Mouse (Mus musculus): ENCODE results near the gene B3galt6. TPM values are rescaled to one million over a fixed set of nuclear protein-coding genes. Genes with fewer than 3 reads are reported as not detected.

The B3galt6 gene
- polyA plus RNA-seq, 1 experiment from 2014 or later, result 12.1 TPM

- H3K36me3 ChIP-seq (ENCODE audit: control insufficient read depth, insufficient read depth, low read length), result no peaks in the 10 kb centered on the region
- 89% methylated on average over 7 of the region's 7 CpGs for WGBS
- H3K9me3 ChIP-seq (ENCODE audit: control insufficient read depth, low read length), result no peaks in the 10 kb centered on the region
- peaks cover 13% of the 10 kb centered on the region for H3K4me1 ChIP-seq (replicated peaks; ENCODE audit: control insufficient read depth, insufficient read depth, low read length)
- H3K9ac ChIP-seq (ENCODE audit: low read depth, low read length), result no peak overlapping the region
- ATAC-seq (replicated peaks; ENCODE audit: low FRiP score), result no peak
- H3K4me3 ChIP-seq (ENCODE audit: low read depth, low read length), result no peak overlapping the region
- H3K27ac ChIP-seq (ENCODE audit: low read depth, low read length), result no peak overlapping the region
- H3K27me3 ChIP-seq (replicated peaks; ENCODE audit: control insufficient read depth, insufficient read depth, low read length), result no peaks in the 10 kb centered on the region
- no peak for DNase-seq (ENCODE audit: low spot score)
- H3K4me2 ChIP-seq, result no peak overlapping the region
These were observed 36.1 kb upstream of the B3galt6 start for GRCm38 (mm10) chr4:156028580-156028979.

- no peaks in the 10 kb centered on the region for H3K9me3 ChIP-seq (ENCODE audit: control insufficient read depth, low read length)
- 51% methylated on average over 4 of the region's 4 CpGs for WGBS
- no peak within 1 kb of the TSS for H3K4me3 ChIP-seq (ENCODE audit: low read depth, low read length)
- DNase-seq (ENCODE audit: low spot score), result no peak
- no peak within 1 kb of the TSS for H3K9ac ChIP-seq (ENCODE audit: low read depth, low read length)
- H3K4me1 ChIP-seq (replicated peaks; ENCODE audit: control insufficient read depth, insufficient read depth, low read length), result peaks cover 13% of the 10 kb centered on the region
- ATAC-seq (replicated peaks; ENCODE audit: low FRiP score), result no peak
- no peaks in the 10 kb centered on the region for H3K27me3 ChIP-seq (replicated peaks; ENCODE audit: control insufficient read depth, insufficient read depth, low read length)
- H3K4me2 ChIP-seq, result no peak within 1 kb of the TSS
- no peak within 1 kb of the TSS for H3K27ac ChIP-seq (ENCODE audit: low read depth, low read length)
- H3K36me3 ChIP-seq (ENCODE audit: control insufficient read depth, insufficient read depth, low read length), result no peaks in the 10 kb centered on the region
These were observed 33.6 kb upstream of the B3galt6 start, which contains the start of gene Tnfrsf18 for GRCm38 (mm10) chr4:156026013-156026412. Gene Tnfrsf18 (plus strand): TSS chr4:156026164.

DNA sequence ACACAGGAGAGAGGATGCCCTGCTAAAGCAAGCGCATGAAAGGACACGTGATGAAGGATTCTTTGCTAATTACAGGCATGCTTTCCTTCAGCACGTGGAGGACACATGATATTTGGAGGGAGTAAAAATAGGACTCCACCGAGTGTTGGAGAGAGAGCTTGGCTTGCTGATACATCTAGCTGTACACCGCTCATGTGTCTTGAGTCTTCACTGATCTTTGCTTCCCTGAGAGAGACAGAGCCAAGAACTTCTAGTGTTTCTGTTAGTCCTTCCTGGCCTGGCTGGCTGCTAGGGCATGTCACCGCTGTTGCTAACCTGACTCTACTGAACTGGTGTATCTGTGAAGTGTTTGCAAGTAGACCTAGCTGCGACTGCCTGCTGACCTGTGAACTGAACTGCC lies 31.7 kb upstream of the B3galt6 start:
- no peaks in the 10 kb centered on the region for H3K36me3 ChIP-seq (ENCODE audit: control insufficient read depth, insufficient read depth, low read length)

DNA sequence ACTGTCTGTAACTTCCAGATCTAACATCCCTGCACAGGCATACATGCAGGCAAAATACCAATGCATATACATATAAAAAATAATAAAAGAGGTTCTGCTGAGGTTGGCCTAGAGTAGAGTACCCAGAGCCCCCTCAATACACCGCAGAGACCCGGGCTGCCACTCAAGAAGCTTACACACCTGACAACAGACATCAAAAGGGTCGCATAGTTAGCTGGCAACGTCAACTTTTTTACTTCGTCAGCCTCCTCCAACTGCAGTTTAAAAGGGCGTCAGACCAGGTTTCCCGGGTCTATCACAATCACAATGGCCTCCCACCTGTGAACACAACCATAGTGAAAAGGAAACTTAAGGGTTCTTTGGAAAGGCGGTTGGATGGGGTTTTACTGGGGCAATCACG lies 31.1 kb upstream of the B3galt6 start:
- Histone ChIP-seq H3K27ac (ENCODE audit: low read depth, low read length) (no peak overlapping the region), H3K36me3 (ENCODE audit: control insufficient read depth, insufficient read depth, low read length) (no peaks in the 10 kb centered on the region), H3K4me1 (replicated peaks; ENCODE audit: control insufficient read depth, insufficient read depth, low read length) (peaks cover 7% of the 10 kb centered on the region), H3K4me3 (ENCODE audit: low read depth, low read length) (no peak overlapping the region), H3K27me3 (replicated peaks; ENCODE audit: control insufficient read depth, insufficient read depth, low read length) (no peaks in the 10 kb centered on the region), H3K9ac (ENCODE audit: low read depth, low read length) (no peak overlapping the region), H3K4me2 (no peak overlapping the region), H3K9me3 (ENCODE audit: control insufficient read depth, low read length) (no peaks in the 10 kb centered on the region)
- WGBS, result 81% methylated on average over 9 of the region's 9 CpGs
- no peak for ATAC-seq (replicated peaks; ENCODE audit: low FRiP score)
- DNase-seq (ENCODE audit: low spot score), result no peak

More for the DNA sequence above, 31.7 kb upstream of the B3galt6 start:
- 87% methylated on average over 7 of the region's 7 CpGs for WGBS
- H3K9me3 ChIP-seq (ENCODE audit: control insufficient read depth, low read length), result no peaks in the 10 kb centered on the region
- H3K4me1 ChIP-seq (replicated peaks; ENCODE audit: control insufficient read depth, insufficient read depth, low read length), result peaks cover 7% of the 10 kb centered on the region
- H3K27me3 ChIP-seq (replicated peaks; ENCODE audit: control insufficient read depth, insufficient read depth, low read length), result no peaks in the 10 kb centered on the region
- ATAC-seq (replicated peaks; ENCODE audit: low FRiP score) (no peak), DNase-seq (ENCODE audit: low spot score) (no peak)
- no peak overlapping the region for H3K9ac ChIP-seq (ENCODE audit: low read depth, low read length)
- H3K27ac ChIP-seq (ENCODE audit: low read depth, low read length), result no peak overlapping the region
- no peak overlapping the region for H3K4me2 ChIP-seq
- H3K4me3 ChIP-seq (ENCODE audit: low read depth, low read length), result no peak overlapping the region

DNA sequence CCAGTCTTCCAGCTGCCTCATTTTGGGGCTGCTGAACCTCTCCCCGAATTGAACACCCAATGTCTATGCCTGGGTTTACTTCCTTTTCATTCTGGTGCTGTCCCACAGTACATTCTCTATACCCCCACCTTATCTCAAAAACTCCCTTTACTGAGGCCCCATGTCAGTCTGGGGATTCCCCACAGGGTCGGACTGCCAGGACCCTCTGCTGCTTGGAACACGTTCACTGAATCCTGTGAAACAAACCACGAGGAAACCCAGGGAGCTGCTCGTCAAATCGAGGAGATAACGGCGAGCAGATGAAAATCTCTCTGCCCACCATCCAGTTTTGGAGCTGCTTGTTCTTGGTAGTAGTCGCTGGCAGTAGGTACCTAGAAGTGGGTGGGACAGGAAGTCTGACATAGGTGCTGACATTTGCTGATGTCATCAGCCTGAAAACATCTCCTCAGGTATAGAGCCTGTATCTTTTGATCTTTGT lies 29.5 kb upstream of the B3galt6 start:
- H3K4me2 ChIP-seq, result no peak overlapping the region
- no peak overlapping the region for H3K9ac ChIP-seq (ENCODE audit: low read depth, low read length)
- H3K9me3 ChIP-seq (ENCODE audit: control insufficient read depth, low read length), result no peaks in the 10 kb centered on the region
- no peak overlapping the region for H3K4me3 ChIP-seq (ENCODE audit: low read depth, low read length)
- no peaks in the 10 kb centered on the region for H3K27me3 ChIP-seq (replicated peaks; ENCODE audit: control insufficient read depth, insufficient read depth, low read length)
- ATAC-seq (replicated peaks; ENCODE audit: low FRiP score) (no peak), DNase-seq (ENCODE audit: low spot score) (no peak)
- WGBS, result 28% methylated on average over 9 of the region's 9 CpGs
- no peak overlapping the region for H3K27ac ChIP-seq (ENCODE audit: low read depth, low read length)
- H3K36me3 ChIP-seq (ENCODE audit: control insufficient read depth, insufficient read depth, low read length), result no peaks in the 10 kb centered on the region
- peaks cover 7% of the 10 kb centered on the region for H3K4me1 ChIP-seq (replicated peaks; ENCODE audit: control insufficient read depth, insufficient read depth, low read length)

GRCm38 (mm10) chr4:156021381-156021780 lies 28.9 kb upstream of the B3galt6 start:
- Histone ChIP-seq H3K4me1 (replicated peaks; ENCODE audit: control insufficient read depth, insufficient read depth, low read length) (peaks cover 7% of the 10 kb centered on the region), H3K9ac (ENCODE audit: low read depth, low read length) (no peak overlapping the region), H3K4me2 (no peak overlapping the region), H3K4me3 (ENCODE audit: low read depth, low read length) (no peak overlapping the region), H3K27ac (ENCODE audit: low read depth, low read length) (no peak overlapping the region), H3K9me3 (ENCODE audit: control insufficient read depth, low read length) (no peaks in the 10 kb centered on the region), H3K27me3 (replicated peaks; ENCODE audit: control insufficient read depth, insufficient read depth, low read length) (no peaks in the 10 kb centered on the region), H3K36me3 (ENCODE audit: control insufficient read depth, insufficient read depth, low read length) (no peaks in the 10 kb centered on the region)
- ATAC-seq (replicated peaks; ENCODE audit: low FRiP score) (no peak), DNase-seq (ENCODE audit: low spot score) (no peak)
- 58% methylated on average over 3 of the region's 3 CpGs for WGBS

DNA sequence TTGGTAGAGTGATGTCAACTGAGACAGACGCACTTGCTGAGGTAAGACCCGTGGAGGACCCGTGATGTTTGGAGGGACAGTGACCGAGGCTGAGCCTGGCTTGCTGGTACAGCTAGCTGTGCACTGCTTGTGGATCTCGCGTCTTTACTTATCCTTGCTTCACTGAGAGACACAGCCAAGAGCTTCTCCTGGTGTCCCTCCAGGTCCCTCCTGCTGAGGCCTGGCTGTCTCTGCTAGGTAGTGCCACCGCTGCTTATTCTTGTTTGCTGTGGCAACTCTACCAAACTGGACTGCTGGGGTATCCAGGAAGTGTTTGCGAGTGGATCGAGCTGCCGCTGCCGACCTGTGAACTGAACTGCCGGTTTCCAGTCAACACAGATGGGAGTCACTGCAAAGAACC lies 27.3 kb upstream of the B3galt6 start:
- Histone ChIP-seq H3K36me3 (ENCODE audit: control insufficient read depth, insufficient read depth, low read length) (peaks cover 2% of the 10 kb centered on the region; the same call in 1 of the 2 replicates), H3K4me3 (ENCODE audit: low read depth, low read length) (no peak overlapping the region), H3K27me3 (replicated peaks; ENCODE audit: control insufficient read depth, insufficient read depth, low read length) (no peaks in the 10 kb centered on the region), H3K9me3 (ENCODE audit: control insufficient read depth, low read length) (no peaks in the 10 kb centered on the region), H3K4me2 (no peak overlapping the region), H3K27ac (ENCODE audit: low read depth, low read length) (no peak overlapping the region), H3K4me1 (replicated peaks; ENCODE audit: control insufficient read depth, insufficient read depth, low read length) (peaks cover 7% of the 10 kb centered on the region), H3K9ac (ENCODE audit: low read depth, low read length) (no peak overlapping the region)
- DNase-seq (ENCODE audit: low spot score), result no peak
- WGBS, result 89% methylated on average over 12 of the region's 12 CpGs
- ATAC-seq (replicated peaks; ENCODE audit: low FRiP score), result no peak

DNA sequence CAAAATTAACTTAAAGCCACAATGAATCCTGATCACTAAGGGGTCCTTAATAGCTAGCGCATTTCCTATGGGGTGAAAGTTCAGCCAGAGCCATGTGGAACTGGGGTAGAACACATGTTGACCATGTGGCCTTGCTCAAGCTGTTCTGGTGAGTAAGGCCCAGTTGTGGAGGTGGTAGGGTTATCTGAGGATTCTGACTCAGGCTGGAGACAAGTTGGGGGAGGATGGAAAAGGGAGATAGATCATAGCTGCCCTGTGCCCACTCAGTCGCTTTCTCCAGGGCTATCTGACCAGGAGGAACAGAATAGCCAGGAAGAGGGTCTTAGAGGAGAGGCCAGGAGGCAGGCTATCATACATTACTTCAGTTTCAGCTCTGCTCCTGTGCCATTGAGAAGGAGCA lies 22.0 kb upstream of the B3galt6 start:
- Histone ChIP-seq H3K9me3 (ENCODE audit: control insufficient read depth, low read length) (no peaks in the 10 kb centered on the region), H3K4me3 (ENCODE audit: low read depth, low read length) (no peak overlapping the region), H3K4me1 (replicated peaks; ENCODE audit: control insufficient read depth, insufficient read depth, low read length) (no peaks in the 10 kb centered on the region), H3K36me3 (ENCODE audit: control insufficient read depth, insufficient read depth, low read length) (peaks cover 24% of the 10 kb centered on the region; the same call in 1 of the 2 replicates), H3K4me2 (no peak overlapping the region), H3K27ac (ENCODE audit: low read depth, low read length) (no peak overlapping the region), H3K27me3 (replicated peaks; ENCODE audit: control insufficient read depth, insufficient read depth, low read length) (no peaks in the 10 kb centered on the region), H3K9ac (ENCODE audit: low read depth, low read length) (no peak overlapping the region)
- DNase-seq (ENCODE audit: low spot score), result no peak
- 76% methylated on average over 2 of the region's 2 CpGs for WGBS
- ATAC-seq (replicated peaks; ENCODE audit: low FRiP score), result peak; percentile 6; the same call in 1 of the 2 replicates

DNA sequence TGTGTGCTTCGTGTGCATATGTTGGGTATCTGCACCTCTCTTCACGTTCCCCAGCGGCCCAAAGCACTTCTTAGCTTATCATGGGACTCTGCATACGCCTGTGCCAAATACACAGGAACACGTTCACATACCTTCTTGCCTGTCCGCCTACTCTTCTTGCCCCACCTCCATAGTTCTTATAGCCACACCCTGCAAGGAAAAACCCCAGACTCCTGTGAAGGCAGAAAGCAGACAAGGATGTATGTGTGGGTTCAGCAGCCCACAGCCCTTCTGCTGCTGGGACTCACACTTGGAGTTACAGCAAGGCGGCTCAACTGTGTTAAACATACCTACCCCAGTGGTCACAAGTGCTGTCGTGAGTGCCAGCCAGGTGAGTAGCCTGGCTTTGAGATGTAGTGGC lies 21.2 kb upstream of the B3galt6 start, which contains the start of gene Tnfrsf4:
Gene Tnfrsf4 (plus strand): TSS at position 207 of the 400 bp plus-strand sequence.
- Histone ChIP-seq H3K36me3 (ENCODE audit: control insufficient read depth, insufficient read depth, low read length) (peaks cover 32% of the 10 kb centered on the region), H3K4me3 (ENCODE audit: low read depth, low read length) (no peak within 1 kb of the TSS), H3K4me1 (replicated peaks; ENCODE audit: control insufficient read depth, insufficient read depth, low read length) (no peaks in the 10 kb centered on the region), H3K9ac (ENCODE audit: low read depth, low read length) (no peak within 1 kb of the TSS), H3K27ac (ENCODE audit: low read depth, low read length) (no peak within 1 kb of the TSS), H3K27me3 (replicated peaks; ENCODE audit: control insufficient read depth, insufficient read depth, low read length) (no peaks in the 10 kb centered on the region), H3K4me2 (no peak within 1 kb of the TSS), H3K9me3 (ENCODE audit: control insufficient read depth, low read length) (no peaks in the 10 kb centered on the region)
- DNase-seq (ENCODE audit: low spot score) (no peak), ATAC-seq (replicated peaks; ENCODE audit: low FRiP score) (0 out of 2 replicates have a peak, but pooled peaks have one; percentile 9)
- WGBS, result 78% methylated on average over 8 of the region's 8 CpGs

All from liver, embryonic 11.5 days (tissue).